Mouse (Mus musculus) spleen, adult 12 weeks (tissue): ENCODE data around the gene Cysrt1.

Experiments
- DNase-seq: peaks from one replicate; pipeline ENCODE4 v3.0.0; 2022; ENCODE audit warnings: low spot score

Cysrt1 gene

GRCm38 (mm10) chr2:25242101-25242506 lies at the start of gene Cysrt1, which contains the start of gene Rnf208:
Gene Cysrt1 (minus strand): TSS chr2:25242452.
Gene Rnf208 (plus strand): TSS chr2:25242255.
- no peak for DNase-seq

GRCm38 (mm10) chr2:25291184-25292053 lies 49.2 kb upstream of the Cysrt1 start:
- DNase-seq = no peak

GRCm38 (mm10) chr2:25290816-25291130 lies 48.5 kb upstream of the Cysrt1 start:
- no peak for DNase-seq

DNA sequence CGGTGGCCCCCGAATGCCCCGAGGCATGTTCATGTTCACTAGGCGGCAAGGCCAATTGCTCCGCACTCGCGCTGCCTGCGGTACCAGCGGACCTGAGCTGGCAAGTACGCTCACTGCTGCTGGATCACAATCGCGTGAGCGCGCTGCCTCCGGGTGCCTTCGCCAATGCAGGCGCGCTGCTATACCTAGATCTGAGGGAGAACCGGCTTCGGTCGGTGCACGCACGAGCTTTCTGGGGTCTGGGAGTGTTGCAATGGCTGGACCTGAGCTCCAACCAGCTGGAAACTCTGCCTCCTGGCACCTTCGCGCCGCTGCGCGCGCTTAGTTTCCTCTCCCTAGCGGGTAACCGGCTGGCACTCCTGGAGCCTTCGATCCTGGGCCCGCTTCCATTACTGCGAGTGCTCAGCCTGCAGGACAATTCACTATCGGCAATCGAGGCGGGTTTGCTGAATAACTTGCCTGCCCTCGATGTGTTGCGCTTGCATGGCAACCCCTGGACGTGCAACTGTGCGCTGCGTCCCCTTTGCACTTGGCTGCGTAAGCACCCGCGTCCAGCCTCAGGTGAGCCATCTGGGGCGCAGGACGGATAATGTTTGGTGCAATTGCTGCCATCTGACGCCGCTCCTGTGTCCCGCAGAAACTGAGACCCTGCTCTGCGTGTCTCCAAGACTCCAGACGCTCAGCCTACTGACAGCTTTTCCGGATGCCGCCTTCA lies 48.0 kb upstream of the Cysrt1 start:
- DNase-seq = no peak

GRCm38 (mm10) chr2:25289651-25290050 lies 47.4 kb upstream of the Cysrt1 start, which contains the start of gene Lrrc26:
Gene Lrrc26 (plus strand): TSS chr2:25289915.
- DNase-seq = no peak

GRCm38 (mm10) chr2:25288734-25289345 lies 46.6 kb upstream of the Cysrt1 start:
- no peak for DNase-seq

- DNase-seq = no peak
Measured at GRCm38 (mm10) chr2:25287927-25288649, 45.8 kb upstream of the Cysrt1 start, which contains the start of gene Tmem210. Gene Tmem210 (plus strand): TSS chr2:25288145.

GRCm38 (mm10) chr2:25286837-25287636 lies 44.8 kb upstream of the Cysrt1 start:
- no peak for DNase-seq

- no peak for DNase-seq
Measured at GRCm38 (mm10) chr2:25286314-25286713, 44.1 kb upstream of the Cysrt1 start.

DNA sequence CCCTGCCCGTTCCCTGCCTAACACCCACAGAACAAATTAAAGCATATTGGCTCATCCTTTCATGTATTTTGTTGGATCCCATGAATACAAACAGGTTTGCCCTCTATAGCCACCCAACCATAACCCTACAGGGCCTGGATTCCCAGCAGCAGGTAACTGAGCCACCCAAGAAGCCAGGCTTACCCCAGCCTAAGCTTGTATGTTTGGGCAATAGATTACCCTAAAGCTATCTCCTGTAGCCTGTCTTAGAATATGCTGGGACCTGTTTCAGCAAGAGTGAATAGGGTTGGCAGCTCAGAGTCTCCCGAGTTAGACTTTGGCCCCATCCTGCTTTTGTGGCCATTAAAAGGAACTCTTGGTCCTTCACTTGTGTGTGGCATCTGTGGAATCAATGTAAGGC lies 43.3 kb upstream of the Cysrt1 start:
- no peak for DNase-seq

DNA sequence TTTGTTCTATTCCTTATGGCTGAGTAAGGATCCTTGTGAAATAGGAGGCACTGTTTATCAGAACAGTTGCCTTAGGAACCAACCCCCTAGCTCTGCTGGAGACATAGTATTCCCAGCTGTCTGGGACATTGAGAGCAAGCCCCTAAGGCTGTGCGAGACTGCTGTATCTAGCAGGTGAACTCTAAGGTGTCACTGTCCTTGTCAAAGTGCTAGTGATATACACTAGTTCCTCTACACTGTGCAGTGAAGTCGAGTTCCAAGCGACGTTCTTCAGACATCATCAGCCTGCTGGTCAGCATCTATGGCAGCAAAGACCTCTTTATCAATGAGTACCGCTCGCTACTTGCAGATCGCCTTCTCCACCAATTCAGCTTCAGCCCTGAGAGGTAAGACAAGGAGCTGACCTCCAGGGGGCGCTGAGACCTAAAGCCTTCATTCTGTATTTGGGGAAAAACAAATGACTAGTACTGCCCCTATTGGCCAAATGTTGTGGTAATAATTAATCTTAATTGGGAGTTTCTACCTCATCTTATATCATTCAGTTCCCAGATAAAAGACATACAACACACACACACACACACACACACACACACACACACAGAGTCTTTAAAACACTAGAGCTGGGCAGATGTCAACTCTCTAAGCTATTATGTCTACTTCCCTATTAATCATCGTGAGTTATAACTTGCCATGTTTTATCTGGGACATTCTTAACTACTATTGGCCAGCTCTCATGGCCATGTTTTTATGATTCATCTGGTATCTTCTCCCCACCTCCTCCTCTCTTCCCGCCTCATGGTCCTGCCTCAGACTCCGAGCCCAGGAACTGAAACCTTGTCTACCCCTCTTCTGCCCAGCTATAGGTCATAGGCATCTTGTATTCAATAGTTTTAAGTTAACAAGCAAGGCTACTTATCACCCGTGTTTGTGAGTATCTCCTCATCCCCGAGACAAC lies 37.0 kb upstream of the Cysrt1 start:
- DNase-seq = peak; percentile 71

- DNase-seq = no peak
Measured at GRCm38 (mm10) chr2:25273010-25273409, 30.8 kb upstream of the Cysrt1 start.

GRCm38 (mm10) chr2:25272515-25272914 lies 30.3 kb upstream of the Cysrt1 start:
- no peak for DNase-seq

DNA sequence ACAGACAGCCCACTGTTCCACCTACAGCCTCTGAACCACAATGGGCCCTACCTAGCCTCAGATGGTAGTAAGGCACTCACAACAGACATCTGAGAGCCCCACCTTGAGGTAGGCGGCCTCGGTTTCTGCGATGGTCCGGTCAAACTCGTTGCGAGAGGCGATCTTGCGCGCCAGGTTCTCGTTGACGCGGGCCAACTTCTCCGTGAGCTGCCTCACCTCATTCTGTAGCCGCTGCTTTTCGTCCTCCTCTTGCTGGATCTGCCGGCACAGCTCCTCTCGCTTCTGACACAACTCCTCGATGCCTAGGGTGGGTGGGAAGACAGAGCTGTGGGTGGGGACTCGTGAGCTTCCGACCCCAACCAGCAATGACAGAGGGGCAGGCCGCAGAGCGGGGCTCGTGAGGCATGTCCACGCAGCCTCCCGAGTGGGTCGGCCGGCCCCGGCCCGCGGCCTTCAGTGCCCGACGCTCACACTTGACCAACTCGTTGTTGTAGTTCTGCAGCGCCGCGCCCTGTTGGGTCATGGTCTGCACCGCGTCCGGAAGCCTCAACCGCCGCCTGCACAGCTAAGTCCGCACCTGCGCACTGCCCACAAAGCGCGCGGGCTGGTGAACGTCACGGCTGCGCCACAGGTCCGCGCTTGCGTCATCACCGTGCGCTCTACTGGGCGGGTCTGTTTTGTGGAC lies 29.7 kb upstream of the Cysrt1 start, which contains the start of the genes Ssna1 and Anapc2:
Ssna1 (minus strand) TSS at position 612 of the 685 bp plus-strand sequence.
Anapc2 (plus strand) TSS at position 652 of the 685 bp plus-strand sequence.
- peak; percentile 99 for DNase-seq

GRCm38 (mm10) chr2:25267746-25268309 lies 25.6 kb upstream of the Cysrt1 start:
- no peak for DNase-seq

- no peak for DNase-seq
Measured at GRCm38 (mm10) chr2:25267241-25267640, 25.0 kb upstream of the Cysrt1 start.

DNA sequence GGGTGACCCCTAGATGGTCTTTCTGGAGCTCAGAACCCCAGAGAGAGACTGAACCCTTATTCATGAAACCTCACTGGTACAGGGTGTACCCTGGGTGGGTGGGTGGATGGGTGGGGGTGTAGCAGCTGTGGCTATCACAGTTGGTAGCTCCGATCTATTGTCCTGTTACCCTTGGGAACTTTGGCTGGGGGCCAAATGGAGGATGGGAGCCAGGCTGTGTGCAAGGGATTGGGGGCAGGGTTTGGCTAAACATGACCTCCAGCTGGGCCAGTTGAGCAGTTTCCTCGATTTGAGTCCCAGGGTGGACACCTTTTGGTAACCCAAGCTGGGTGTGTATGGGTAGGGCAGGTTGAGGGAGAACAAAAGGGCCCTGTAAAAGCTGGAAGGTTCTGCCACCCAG lies 24.5 kb upstream of the Cysrt1 start:
- no peak for DNase-seq

GRCm38 (mm10) chr2:25265897-25266656 lies 23.8 kb upstream of the Cysrt1 start:
- no peak for DNase-seq
